Mouse (Mus musculus) left cerebral cortex, postnatal 4 days (tissue): Measurements from ENCODE around the gene Serpinb9. TPM values are rescaled to one million over a fixed set of nuclear protein-coding genes. Genes with fewer than 3 reads are reported as not detected.
"Not testable (repeated sequence)": the region's sequence is repeated elsewhere in the genome, so short reads cannot be mapped to it uniquely, and the experiment has no call there.

Experiments
- DNase-seq: peaks from one replicate; pipeline ENCODE4 v3.0.0-alpha.2; 2022
- intact Hi-C: fragments of 180-260 bp; cut with DNase I; formaldehyde crosslinking; loops from one replicate; pipeline ENCODE4 v1.15.1; 2025
- total RNA-seq, 2 experiments: library from RNA; stranded (reverse); gene quantifications; 2 replicates each; pipeline ENCODE4 v1.2.3; 2021

Serpinb9 gene
- 1 to 10 TPM; 1.8 to 1.9 TPM for total RNA-seq

- no peak for DNase-seq
- intact Hi-C loops: no loop called here
Measured at GRCm38 (mm10) chr13:33002950-33003349, at the start of gene Serpinb9. Serpinb9 (plus strand) TSS chr13:33003250.

GRCm38 (mm10) chr13:32956537-32956936 lies 46.5 kb upstream of the Serpinb9 start:
- DNase-seq: no peak
- intact Hi-C loops: no loop called here

GRCm38 (mm10) chr13:32957917-32958316 lies 45.1 kb upstream of the Serpinb9 start:
- no peak for DNase-seq
- intact Hi-C loops: no loop called here

- intact Hi-C loops, DNase-seq: not testable (repeated sequence)
Measured at GRCm38 (mm10) chr13:32958521-32958920, 44.5 kb upstream of the Serpinb9 start.

GRCm38 (mm10) chr13:32963990-32964753 lies 38.9 kb upstream of the Serpinb9 start:
- DNase-seq: no peak
- intact Hi-C loops: no loop called here

GRCm38 (mm10) chr13:32964989-32965811 lies 37.9 kb upstream of the Serpinb9 start, which contains the start of gene Serpinb6b:
Serpinb6b (plus strand) TSS chr13:32965209.
- no peak for DNase-seq
- intact Hi-C loops: no loop called here

- DNase-seq: no peak
- intact Hi-C loops: no loop called here
Measured at GRCm38 (mm10) chr13:32966116-32966515, 36.9 kb upstream of the Serpinb9 start.

- no peak for DNase-seq
- intact Hi-C loops: no loop called here
Measured at GRCm38 (mm10) chr13:32967233-32967632, 35.8 kb upstream of the Serpinb9 start.

- intact Hi-C loops: no loop called here
- no peak for DNase-seq
Measured at GRCm38 (mm10) chr13:32968353-32968984, 34.6 kb upstream of the Serpinb9 start.

GRCm38 (mm10) chr13:32968996-32969640 lies 33.9 kb upstream of the Serpinb9 start:
- no peak for DNase-seq
- intact Hi-C loops: no loop called here

- intact Hi-C loops: no loop called here
- no peak for DNase-seq
Measured at GRCm38 (mm10) chr13:32969641-32970040, 33.4 kb upstream of the Serpinb9 start.

GRCm38 (mm10) chr13:32970776-32971175 lies 32.3 kb upstream of the Serpinb9 start:
- DNase-seq: no peak
- intact Hi-C loops: no loop called here

- DNase-seq: no peak
- intact Hi-C loops: no loop called here
Measured at GRCm38 (mm10) chr13:32974268-32974667, 28.8 kb upstream of the Serpinb9 start.

GRCm38 (mm10) chr13:32974889-32975460 lies 28.1 kb upstream of the Serpinb9 start:
- intact Hi-C loops: no loop called here
- no peak for DNase-seq

- intact Hi-C loops: no loop called here
- no peak for DNase-seq
Measured at GRCm38 (mm10) chr13:32975710-32976109, 27.3 kb upstream of the Serpinb9 start.

- no peak for DNase-seq
- intact Hi-C loops: no loop called here
Measured at GRCm38 (mm10) chr13:32982556-32983042, 20.5 kb upstream of the Serpinb9 start.

GRCm38 (mm10) chr13:32986256-32986655 lies 16.8 kb upstream of the Serpinb9 start:
- intact Hi-C loops: no loop called here
- DNase-seq: no peak

- intact Hi-C loops: no loop called here
- no peak for DNase-seq
Measured at GRCm38 (mm10) chr13:32993152-32993893, 9.7 kb upstream of the Serpinb9 start.

GRCm38 (mm10) chr13:32993894-32994242 lies 9.2 kb upstream of the Serpinb9 start:
- no peak for DNase-seq
- intact Hi-C loops: no loop called here

GRCm38 (mm10) chr13:32995051-32995450 lies 8.0 kb upstream of the Serpinb9 start:
- DNase-seq: no peak
- intact Hi-C loops: no loop called here
